Mouse (Mus musculus): ENCODE data around the gene Podxl2.
A peak's percentile ranks its signal among the peaks of the same experiment; 100 is the strongest.

Gene Podxl2

DNA sequence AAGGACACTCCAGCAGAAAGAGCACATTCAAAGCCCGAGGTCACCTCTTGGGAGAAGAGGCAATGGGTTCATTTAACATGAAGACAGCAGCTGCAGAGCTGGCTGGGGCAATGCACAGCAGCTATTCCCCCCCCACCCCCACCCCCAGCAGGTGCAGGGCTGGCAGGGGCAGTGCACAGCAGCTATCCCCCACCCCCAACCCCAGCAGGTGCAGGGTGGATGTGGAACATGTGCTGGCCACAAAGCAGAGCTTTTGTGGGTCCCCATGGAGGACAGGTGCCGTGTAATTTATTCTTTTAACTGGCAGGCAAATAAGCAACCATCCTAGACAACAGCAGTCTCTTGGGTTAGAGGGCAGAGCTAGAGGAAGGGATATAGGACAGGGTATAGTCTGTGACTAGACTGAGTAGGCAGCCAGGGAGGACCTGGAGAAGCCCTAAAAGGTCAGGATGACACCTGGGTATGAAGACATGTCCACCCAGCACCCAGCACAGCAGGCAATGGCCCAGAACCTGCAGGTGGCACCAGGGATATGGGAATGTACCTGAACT lies 11.6 kb upstream of the Podxl2 start:
- no peak for DNase-seq

- DNase-seq, result no peak
Measured at GRCm38 (mm10) chr6:88885644-88886416, 11.0 kb upstream of the Podxl2 start.

DNA sequence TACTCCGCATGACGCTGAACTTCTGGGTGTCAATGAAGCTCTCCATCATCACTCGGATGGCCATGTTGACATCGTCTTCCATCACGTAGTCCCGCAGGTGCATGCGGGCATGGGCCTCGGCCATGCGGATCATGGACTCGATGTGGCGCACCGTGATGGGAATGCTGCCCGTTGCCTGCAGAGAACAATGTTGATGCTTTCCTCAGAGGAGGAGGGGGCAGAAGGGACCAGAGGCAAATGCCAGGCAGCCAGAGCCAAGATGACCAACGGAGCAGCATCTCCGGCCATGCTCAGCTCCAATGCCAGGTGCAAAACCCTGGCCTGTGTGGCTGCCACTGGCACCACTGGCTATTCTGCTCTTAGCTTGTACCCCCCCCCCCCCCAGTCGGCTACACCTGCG lies 9.8 kb upstream of the Podxl2 start:
- no peak for DNase-seq

DNA sequence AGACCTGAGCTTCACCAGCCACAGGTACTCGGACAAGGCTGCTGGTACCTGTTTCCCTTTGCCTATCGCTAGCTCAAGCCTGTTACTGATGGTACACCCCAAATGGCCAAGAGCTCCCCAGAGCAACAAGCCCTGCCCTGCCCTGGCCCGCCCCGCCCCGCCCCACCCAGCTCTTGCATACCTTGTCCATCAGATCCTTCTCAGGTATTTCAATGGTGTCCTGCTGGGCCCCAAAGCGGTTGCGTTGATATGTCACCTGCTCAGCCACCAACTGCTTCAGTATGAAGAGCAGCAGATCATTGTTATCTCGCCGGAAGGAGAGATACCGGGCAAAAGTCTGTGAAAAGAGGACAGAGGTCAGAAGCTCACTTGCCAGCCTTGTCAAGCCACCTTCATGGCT lies 9.4 kb upstream of the Podxl2 start:
- DNase-seq, result no peak

DNA sequence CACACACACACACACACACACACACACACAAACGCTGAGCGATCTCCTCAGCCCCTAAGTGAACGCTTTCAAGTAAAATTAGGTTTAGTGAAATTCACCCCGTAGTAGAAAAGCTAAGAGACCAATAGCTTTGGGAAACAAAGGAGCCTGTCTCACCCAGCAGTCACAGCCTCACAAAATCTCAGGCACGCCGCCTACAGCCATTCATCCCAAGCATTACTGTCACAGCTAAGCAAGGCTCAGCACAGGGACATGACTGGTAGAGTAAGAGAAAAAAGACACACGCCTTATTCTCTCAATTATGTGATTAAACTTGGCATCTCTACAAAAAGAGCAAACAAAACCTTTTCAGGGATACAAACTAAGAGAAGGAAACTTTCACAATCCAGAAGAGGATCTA lies 6.5 kb upstream of the Podxl2 start:
- DNase-seq, result no peak

- no peak for DNase-seq
Measured at GRCm38 (mm10) chr6:88879471-88879870, 4.6 kb upstream of the Podxl2 start.

- DNase-seq, result peak; percentile 53
Measured at GRCm38 (mm10) chr6:88873965-88874867, 628 bp downstream of the Podxl2 start.

DNA sequence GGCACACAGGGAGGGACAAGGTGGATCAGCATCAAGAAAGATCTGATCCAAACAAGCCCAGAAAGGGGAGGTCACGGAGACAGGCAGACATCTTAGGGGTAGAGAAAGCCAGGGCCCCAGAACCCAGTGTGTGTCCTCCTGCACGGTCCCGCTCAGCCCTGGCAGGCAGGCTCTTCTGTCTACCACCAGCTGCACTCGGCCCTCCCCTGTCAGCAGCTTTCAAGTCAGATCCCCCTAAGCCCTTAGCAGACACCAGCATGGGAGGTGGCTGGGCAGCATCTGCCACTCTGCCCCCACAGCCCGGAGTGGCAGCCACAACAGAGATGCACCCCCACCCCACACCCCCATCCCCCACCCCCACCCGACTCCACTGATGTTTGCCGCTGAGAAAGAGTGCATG lies 2.0 kb downstream of the Podxl2 start:
- no peak for DNase-seq

GRCm38 (mm10) chr6:88871546-88871945 lies 3.3 kb downstream of the Podxl2 start:
- DNase-seq, result peak; percentile 62

GRCm38 (mm10) chr6:88870594-88870993 lies 4.2 kb downstream of the Podxl2 start:
- no peak for DNase-seq

- DNase-seq, result peak; percentile 40
Measured at GRCm38 (mm10) chr6:88869459-88869858, 5.4 kb downstream of the Podxl2 start.

GRCm38 (mm10) chr6:88865704-88866103 lies 9.1 kb downstream of the Podxl2 start:
- DNase-seq, result no peak

DNA sequence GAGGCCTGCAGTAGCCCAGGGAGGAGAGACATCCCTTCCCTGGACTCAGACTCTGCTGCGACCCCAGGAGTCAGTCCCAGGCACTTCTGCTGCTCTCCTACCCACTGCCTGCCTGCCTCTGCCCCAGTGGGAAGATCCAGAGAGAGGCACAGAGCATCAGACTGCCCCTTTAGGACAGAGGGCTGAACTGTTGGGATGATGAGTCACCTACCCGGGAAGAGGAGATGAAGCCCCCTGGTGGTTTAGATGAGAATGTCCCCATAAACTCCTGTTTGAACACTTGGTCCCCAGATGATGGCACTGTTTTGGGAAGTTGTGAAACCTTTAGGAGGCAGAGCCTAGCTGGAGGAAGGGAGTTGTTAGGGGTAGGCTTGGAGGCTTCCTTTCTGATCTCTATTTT lies 13.9 kb downstream of the Podxl2 start:
- no peak for DNase-seq

- DNase-seq, result no peak
Measured at GRCm38 (mm10) chr6:88858341-88858740, 16.5 kb downstream of the Podxl2 start.

DNA sequence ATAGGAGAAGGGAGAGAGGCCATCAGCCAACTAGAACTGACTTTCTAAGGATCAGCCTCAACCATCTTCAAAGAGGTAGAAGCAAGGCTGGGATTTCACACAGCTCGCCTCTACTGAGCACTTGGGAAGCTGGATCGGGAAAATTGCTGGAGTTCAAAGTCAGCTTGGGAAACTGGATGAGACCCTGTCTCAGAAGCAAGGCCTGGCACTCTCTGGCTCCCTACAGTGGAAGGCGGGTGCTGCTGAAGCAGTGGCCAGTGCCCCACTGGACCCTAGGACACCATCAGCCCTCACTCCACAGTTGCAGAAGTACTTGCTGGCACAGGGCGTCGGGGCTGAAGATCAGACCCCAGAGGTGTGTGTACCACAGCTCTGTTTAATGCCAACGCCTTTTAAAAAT lies 17.0 kb downstream of the Podxl2 start:
- DNase-seq, result no peak

DNA sequence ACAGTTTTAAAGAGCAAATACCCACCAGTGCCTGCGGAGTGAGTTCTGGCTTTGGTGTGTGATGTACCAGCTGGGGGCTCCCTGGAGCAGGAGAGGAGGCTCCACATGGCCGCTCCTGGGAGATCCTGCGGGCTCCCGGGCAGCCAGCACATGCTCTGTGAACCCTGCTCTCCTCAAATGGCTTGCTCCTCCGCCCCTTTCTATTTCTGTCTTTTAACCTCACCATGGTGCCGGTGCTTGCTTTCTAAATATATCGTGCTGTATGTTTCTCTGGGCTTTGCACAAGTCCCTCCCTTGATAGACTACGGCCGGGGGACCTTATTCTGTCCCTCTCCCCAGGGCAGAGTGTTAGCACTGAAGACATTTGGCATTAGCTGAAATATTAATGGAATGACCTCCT lies 17.6 kb downstream of the Podxl2 start:
- no peak for DNase-seq

DNA sequence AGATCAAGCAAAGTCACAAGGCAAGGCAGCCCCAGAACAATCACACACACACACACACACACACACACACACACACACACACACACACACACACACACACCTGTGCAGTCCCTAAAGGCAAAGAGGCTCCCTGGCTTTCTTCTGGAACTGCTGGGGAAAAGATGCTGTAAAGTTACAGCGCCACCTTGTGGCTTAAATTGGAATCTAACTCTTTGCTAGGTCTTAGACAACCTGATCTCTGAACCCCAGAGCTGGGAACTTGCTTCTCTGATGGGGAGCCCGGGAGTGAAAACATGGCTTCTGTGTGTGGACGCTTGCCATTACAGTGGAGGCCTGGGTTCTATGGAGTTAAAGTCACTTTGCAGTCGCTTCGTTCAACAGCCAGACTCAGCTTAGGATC lies 19.2 kb downstream of the Podxl2 start:
- DNase-seq, result no peak

- DNase-seq, result no peak
Measured at GRCm38 (mm10) chr6:88854509-88854908, 20.3 kb downstream of the Podxl2 start.

GRCm38 (mm10) chr6:88850034-88850433 lies 24.8 kb downstream of the Podxl2 start:
- no peak for DNase-seq

DNA sequence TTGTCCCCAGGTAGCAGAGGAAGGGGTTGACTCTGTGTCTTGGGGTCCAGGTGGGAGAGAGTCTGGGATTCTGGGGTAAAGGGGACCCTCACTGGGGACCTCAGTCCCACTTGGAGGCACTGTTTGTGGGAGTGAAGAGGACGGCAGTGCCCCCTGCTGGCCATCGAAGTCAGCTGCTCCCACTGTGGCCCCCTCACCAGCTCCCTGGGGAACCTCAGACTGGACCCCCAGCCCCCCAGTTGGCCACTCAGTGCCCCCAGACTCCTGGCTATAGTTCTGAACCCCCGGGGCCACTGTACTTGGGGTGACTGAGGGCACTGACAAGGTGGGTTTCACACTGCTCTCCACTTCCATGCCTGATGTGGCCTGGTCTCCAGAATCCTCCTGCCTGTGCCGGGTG lies 25.6 kb downstream of the Podxl2 start:
- DNase-seq, result no peak

DNA sequence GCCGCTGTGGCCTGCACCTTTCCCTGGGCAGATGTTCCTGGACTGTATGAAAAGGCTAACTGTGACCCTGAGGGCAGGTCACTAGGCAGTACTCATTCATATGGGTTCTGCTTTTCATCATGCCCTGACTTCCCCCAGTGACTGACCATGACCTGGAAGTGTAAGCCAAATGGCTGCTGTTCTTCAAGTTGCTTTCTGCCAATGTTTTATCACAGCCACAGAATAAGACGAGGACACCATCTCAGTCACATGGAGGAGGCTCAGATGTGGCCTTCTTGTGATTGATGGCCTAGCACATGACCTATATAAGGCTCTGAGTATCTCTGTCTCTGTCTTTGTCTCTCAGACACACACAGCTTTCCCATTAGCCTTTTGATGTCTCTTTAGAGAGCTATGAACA lies 27.3 kb downstream of the Podxl2 start:
- no peak for DNase-seq

GRCm38 (mm10) chr6:88844901-88845565 lies 29.8 kb downstream of the Podxl2 start:
- no peak for DNase-seq
